11 mouse cellular contexts compared by ENCODE assay signal in the genomic region with DNA sequence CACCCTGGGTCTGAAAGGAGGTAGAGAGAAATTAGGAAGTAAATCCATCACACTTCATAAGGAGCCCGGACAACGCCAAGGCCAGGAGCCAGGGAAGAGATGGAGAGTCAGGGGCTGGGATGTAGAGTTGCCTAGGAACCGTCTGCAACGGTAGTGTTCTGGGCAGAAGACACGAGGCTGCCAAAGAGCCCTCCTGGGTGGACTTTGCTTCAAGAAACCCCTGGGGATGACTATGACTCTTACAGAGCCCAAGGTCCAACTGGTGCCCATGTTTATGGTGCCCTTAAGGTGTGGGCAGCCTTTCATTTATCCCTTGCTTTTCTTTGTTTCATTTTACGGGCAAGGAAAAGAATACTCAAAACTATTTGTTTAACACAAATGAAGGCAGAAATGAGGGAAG. TPM values are rescaled to one million over a fixed set of nuclear protein-coding genes. Genes with fewer than 3 reads are reported as not detected.
DNase-seq lines count a peak whose midpoint lies in the region; ATAC-seq and TF ChIP-seq lines count a peak whose summit lies in the region.
"Had no signal": no experiment of that assay in that cellular context is flagged by ENCODE, and none has a peak within 500 bp of the region (broad histone marks: within the 10 kb centered on the region; RNA-seq: fewer than 3 reads in every experiment).

No protein-coding gene starts in this region.

- no peak for TF ChIP-seq EP300 in stomach, postnatal 0 days (optimal IDR thresholded peaks at IDR 0.05)

- no peak overlapping the region for H3K27ac ChIP-seq in kidney, embryonic 16.5 days (ENCODE audit: low read length)
- peak overlapping the region; percentile 74; the same call in 1 of the 2 replicates for H3K27ac ChIP-seq in stomach, embryonic 15.5 days
- H3K27ac ChIP-seq in stomach, postnatal 0 days (replicated peaks), result no peak overlapping the region
- H3K27ac ChIP-seq: kidney, postnatal 0 days had no signal

- H3K4me1 ChIP-seq in kidney, embryonic 16.5 days (ENCODE audit: insufficient read depth, low read length), result peaks cover 61% of the 10 kb centered on the region
- peaks cover 65% of the 10 kb centered on the region for H3K4me1 ChIP-seq in stomach, embryonic 15.5 days
- peaks cover 36% of the 10 kb centered on the region for H3K4me1 ChIP-seq in stomach, postnatal 0 days (replicated peaks; ENCODE audit: control insufficient read depth, insufficient read depth)

- no peaks in the 10 kb centered on the region for H3K27me3 ChIP-seq in kidney, embryonic 16.5 days (ENCODE audit: insufficient read depth, low read length)
- no peaks in the 10 kb centered on the region for H3K27me3 ChIP-seq in stomach, embryonic 15.5 days (replicated peaks)
- no peaks in the 10 kb centered on the region for H3K27me3 ChIP-seq in stomach, postnatal 0 days (ENCODE audit: control insufficient read depth, insufficient read depth, low read length)

- TF ChIP-seq CTCF in stomach, postnatal 0 days (IDR thresholded peaks at IDR 0.05; ENCODE audit: low read depth), result no peak

- no peak overlapping the region for H3K4me3 ChIP-seq in kidney, embryonic 16.5 days (ENCODE audit: low read length)
- no peak overlapping the region for H3K4me3 ChIP-seq in stomach, embryonic 15.5 days (replicated peaks)
- H3K4me3 ChIP-seq in stomach, postnatal 0 days (ENCODE audit: low read depth, low read length), result no peak overlapping the region

- ATAC-seq in kidney, embryonic 16.5 days (ENCODE audit: low FRiP score, low TSS enrichment), result no peak
- ATAC-seq in stomach, embryonic 15.5 days (ENCODE audit: insufficient read depth, low FRiP score, low read depth), result no peak
- ATAC-seq in stomach, postnatal 0 days (ENCODE audit: low FRiP score, low TSS enrichment), result no peak
- no peak for ATAC-seq in megakaryocyte, adult 5-6 weeks (ENCODE audit: poor library complexity, severe bottlenecking)

- H3K9ac ChIP-seq in kidney, embryonic 16.5 days (replicated peaks; ENCODE audit: low read length), result no peak overlapping the region
- H3K9ac ChIP-seq in stomach, embryonic 15.5 days, result no peak overlapping the region
- H3K9ac ChIP-seq in stomach, postnatal 0 days (ENCODE audit: low read length), result no peak overlapping the region

- no peak overlapping the region for H3K4me2 ChIP-seq in kidney, embryonic 16.5 days (replicated peaks; ENCODE audit: low read depth, low read length)
- no peak overlapping the region for H3K4me2 ChIP-seq in stomach, embryonic 15.5 days
- H3K4me2 ChIP-seq in stomach, postnatal 0 days (replicated peaks; ENCODE audit: low read depth), result no peak overlapping the region

- no peaks in the 10 kb centered on the region for H3K36me3 ChIP-seq in kidney, embryonic 16.5 days (ENCODE audit: insufficient read depth, low read length)
- H3K36me3 ChIP-seq in stomach, embryonic 15.5 days, result 0 out of 2 replicates have a peak, but pooled peaks cover 2% of the 10 kb centered on the region
- no peaks in the 10 kb centered on the region for H3K36me3 ChIP-seq in stomach, postnatal 0 days (ENCODE audit: control insufficient read depth, insufficient read depth, low read length)

- 72% methylated on average over 6 of the region's 6 CpGs for WGBS in kidney, embryonic 16.5 days
- 68% methylated on average over 6 of the region's 6 CpGs for WGBS in stomach, embryonic 15.5 days
- WGBS in stomach, postnatal 0 days, result 57% methylated on average over 6 of the region's 6 CpGs

- DNase-seq in cerebellum, adult 11-12 months, result peak; percentile 24
- no peak for DNase-seq in cerebellum, postnatal 10 days
- peak; percentile 56 for DNase-seq in kidney, postnatal 14 days
- no peak for DNase-seq in stomach, postnatal 0 days (ENCODE audit: low spot score)
- DNase-seq in gastrocnemius, adult 18-20 months (ENCODE audit: low spot score), result no peak
- DNase-seq: adrenal gland, adult 2 months; cerebellum, adult 18-20 months had no signal

- no peaks in the 10 kb centered on the region for H3K9me3 ChIP-seq in kidney, embryonic 16.5 days (ENCODE audit: low read length)
- no peaks in the 10 kb centered on the region for H3K9me3 ChIP-seq in stomach, embryonic 15.5 days
- H3K9me3 ChIP-seq in stomach, postnatal 0 days (ENCODE audit: control insufficient read depth, low read length), result no peaks in the 10 kb centered on the region

RNA-seq across cellular contexts. Expression of a gene that starts 33.7 kb away (rescaled TPM):
- polyA plus RNA-seq in kidney, embryonic 16.5 days (2015; fragmentation: Nextera tagmentation; extraction: Ambion mirVana), result 1.1 and 1.2 TPM in 2 replicates
- 0.76 and 0.94 TPM in 2 replicates for polyA plus RNA-seq in stomach, embryonic 15.5 days (2015; fragmentation: Nextera tagmentation; extraction: Ambion mirVana)
- polyA plus RNA-seq in stomach, postnatal 0 days (2015; fragmentation: Nextera tagmentation; extraction: Ambion mirVana), result 0.48 and 0.49 TPM in 2 replicates
- total RNA-seq in gastrocnemius, adult 18-20 months (2021), result under 1 TPM in 1 of 2 experiments, not detected in 1; 0.11 TPM
- total RNA-seq in megakaryocyte, adult 5-6 weeks (2015), result 0.32 and 0.65 TPM in 2 replicates
- total RNA-seq in megakaryocyte, adult 5-6 weeks (2017), result 0.16 and 0.73 TPM in 2 replicates
- polyA plus RNA-seq: adrenal gland, adult 2 months had no signal

RNA-seq across cellular contexts. Expression of a gene that starts 36.7 kb away (rescaled TPM):
- 8.6 and 9.3 TPM in 2 replicates for polyA plus RNA-seq in kidney, embryonic 16.5 days (2015; fragmentation: Nextera tagmentation; extraction: Ambion mirVana)
- polyA plus RNA-seq in stomach, embryonic 15.5 days (2015; fragmentation: Nextera tagmentation; extraction: Ambion mirVana), result 9.9 and 10.5 TPM in 2 replicates
- polyA plus RNA-seq in stomach, postnatal 0 days (2015; fragmentation: Nextera tagmentation; extraction: Ambion mirVana), result 4.0 and 4.1 TPM in 2 replicates
- total RNA-seq in gastrocnemius, adult 18-20 months (2021), result 10 to 100 TPM in 1 of 2 experiments, 1 to 10 TPM in 1; 6.9 to 10.9 TPM
- total RNA-seq in megakaryocyte, adult 5-6 weeks (2015), result 24.6 and 27.0 TPM in 2 replicates
- 17.0 and 25.0 TPM in 2 replicates for total RNA-seq in megakaryocyte, adult 5-6 weeks (2017)

Comparison
In these comparisons a context has a peak if more than half of its experiments do, and no peak if none do; other contexts are left out.
1. DNase-seq: peak in cerebellum, adult 11-12 months (single experiment) and kidney, postnatal 14 days (single experiment); none in cerebellum, postnatal 10 days (0 of 2), stomach, postnatal 0 days (single experiment) and gastrocnemius, adult 18-20 months (single experiment).